Mouse (Mus musculus): ENCODE measurements at regions not wholly inside any gene's neighbourhood (a gene's known extent, or its start where the extent isn't known, plus 50 kb on each side); places are given as distances from the start of the nearest gene placed in this dataset.
A peak's percentile ranks its signal among the peaks of the same experiment; 100 is the strongest.

GRCm38 (mm10) chr7:115373781-115374533, 630.5 kb downstream of the Insc start:
- Histone ChIP-seq H3K27me3 (ENCODE audit: control insufficient read depth, insufficient read depth, low read length, poor library complexity, severe bottlenecking) (no peaks in the 10 kb centered on the region; the same call in 1 of the 2 replicates), H3K4me3 (ENCODE audit: low read depth, low read length) (no peak overlapping the region), H3K9me3 (replicated peaks; ENCODE audit: control insufficient read depth, insufficient read depth, low read length, poor library complexity, severe bottlenecking) (no peaks in the 10 kb centered on the region), H3K4me1 (ENCODE audit: control insufficient read depth, insufficient read depth, low read length) (no peaks in the 10 kb centered on the region), H3K27ac (ENCODE audit: insufficient read depth, low read length) (no peak overlapping the region), H3K9ac (ENCODE audit: low read depth, poor library complexity, severe bottlenecking) (no peak overlapping the region), H3K36me3 (ENCODE audit: control insufficient read depth, insufficient read depth, low read length, poor library complexity, severe bottlenecking) (no peaks in the 10 kb centered on the region)
- TF ChIP-seq POLR2A (IDR thresholded peaks at IDR 0.05; ENCODE audit: insufficient read depth, low read length) (no peak), EP300 (IDR thresholded peaks at IDR 0.05; ENCODE audit: insufficient read depth, low read depth, low read length) (no peak), CTCF (IDR thresholded peaks at IDR 0.05; ENCODE audit: low read depth, low read length) (no peak)

GRCm38 (mm10) chr7:115376067-115376466, 632.6 kb downstream of the Insc start:
- Histone ChIP-seq H3K9me3 (replicated peaks; ENCODE audit: control insufficient read depth, insufficient read depth, low read length, poor library complexity, severe bottlenecking) (no peaks in the 10 kb centered on the region), H3K9ac (ENCODE audit: low read depth, poor library complexity, severe bottlenecking) (no peak overlapping the region), H3K4me3 (ENCODE audit: low read depth, low read length) (no peak overlapping the region), H3K27ac (ENCODE audit: insufficient read depth, low read length) (no peak overlapping the region), H3K36me3 (ENCODE audit: control insufficient read depth, insufficient read depth, low read length, poor library complexity, severe bottlenecking) (no peaks in the 10 kb centered on the region), H3K4me1 (ENCODE audit: control insufficient read depth, insufficient read depth, low read length) (no peaks in the 10 kb centered on the region), H3K27me3 (ENCODE audit: control insufficient read depth, insufficient read depth, low read length, poor library complexity, severe bottlenecking) (no peaks in the 10 kb centered on the region; the same call in 1 of the 2 replicates)
- TF ChIP-seq POLR2A (IDR thresholded peaks at IDR 0.05; ENCODE audit: insufficient read depth, low read length): no peak
- no peak for TF ChIP-seq EP300 (IDR thresholded peaks at IDR 0.05; ENCODE audit: insufficient read depth, low read depth, low read length)
- TF ChIP-seq CTCF (IDR thresholded peaks at IDR 0.05; ENCODE audit: low read depth, low read length): no peak

DNA sequence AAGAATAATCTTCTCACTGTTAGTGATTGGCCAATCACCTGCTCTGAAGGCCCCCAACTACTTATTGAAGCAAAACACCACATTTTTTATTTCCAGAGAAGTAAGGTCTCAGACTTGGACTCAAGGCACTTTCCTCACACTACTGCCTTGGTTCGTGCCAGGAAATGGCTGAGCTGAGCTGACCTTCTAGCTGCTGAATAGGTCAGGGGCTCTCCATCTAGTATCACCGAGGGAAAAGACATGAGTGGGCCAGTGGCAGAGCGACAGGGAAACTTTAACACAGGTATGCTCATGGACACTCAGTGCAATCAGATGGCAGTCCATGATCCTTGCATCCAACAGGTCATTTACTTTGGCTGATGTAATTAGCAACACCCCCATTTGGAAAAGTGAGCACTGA, 635.3 kb downstream of the Insc start:
- H3K9me3 ChIP-seq (replicated peaks; ENCODE audit: control insufficient read depth, insufficient read depth, low read length, poor library complexity, severe bottlenecking): no peaks in the 10 kb centered on the region; the same call in 1 of the 2 replicates

GRCm38 (mm10) chr7:115379600-115379999, 636.1 kb downstream of the Insc start:
- Histone ChIP-seq H3K27ac (ENCODE audit: insufficient read depth, low read length) (no peak overlapping the region), H3K9ac (ENCODE audit: low read depth, poor library complexity, severe bottlenecking) (no peak overlapping the region)

More for the DNA sequence above, 635.3 kb downstream of the Insc start:
- H3K36me3 ChIP-seq (ENCODE audit: control insufficient read depth, insufficient read depth, low read length, poor library complexity, severe bottlenecking): no peaks in the 10 kb centered on the region
- no peak for TF ChIP-seq CTCF (IDR thresholded peaks at IDR 0.05; ENCODE audit: low read depth, low read length)
- no peak for TF ChIP-seq POLR2A (IDR thresholded peaks at IDR 0.05; ENCODE audit: insufficient read depth, low read length)
- no peak for TF ChIP-seq EP300 (IDR thresholded peaks at IDR 0.05; ENCODE audit: insufficient read depth, low read depth, low read length)
- H3K9ac ChIP-seq (ENCODE audit: low read depth, poor library complexity, severe bottlenecking): no peak overlapping the region
- no peaks in the 10 kb centered on the region for H3K4me1 ChIP-seq (ENCODE audit: control insufficient read depth, insufficient read depth, low read length)
- H3K27ac ChIP-seq (ENCODE audit: insufficient read depth, low read length): no peak overlapping the region
- H3K27me3 ChIP-seq (ENCODE audit: control insufficient read depth, insufficient read depth, low read length, poor library complexity, severe bottlenecking): no peaks in the 10 kb centered on the region; the same call in 1 of the 2 replicates
- no peak overlapping the region for H3K4me3 ChIP-seq (ENCODE audit: low read depth, low read length)

DNA sequence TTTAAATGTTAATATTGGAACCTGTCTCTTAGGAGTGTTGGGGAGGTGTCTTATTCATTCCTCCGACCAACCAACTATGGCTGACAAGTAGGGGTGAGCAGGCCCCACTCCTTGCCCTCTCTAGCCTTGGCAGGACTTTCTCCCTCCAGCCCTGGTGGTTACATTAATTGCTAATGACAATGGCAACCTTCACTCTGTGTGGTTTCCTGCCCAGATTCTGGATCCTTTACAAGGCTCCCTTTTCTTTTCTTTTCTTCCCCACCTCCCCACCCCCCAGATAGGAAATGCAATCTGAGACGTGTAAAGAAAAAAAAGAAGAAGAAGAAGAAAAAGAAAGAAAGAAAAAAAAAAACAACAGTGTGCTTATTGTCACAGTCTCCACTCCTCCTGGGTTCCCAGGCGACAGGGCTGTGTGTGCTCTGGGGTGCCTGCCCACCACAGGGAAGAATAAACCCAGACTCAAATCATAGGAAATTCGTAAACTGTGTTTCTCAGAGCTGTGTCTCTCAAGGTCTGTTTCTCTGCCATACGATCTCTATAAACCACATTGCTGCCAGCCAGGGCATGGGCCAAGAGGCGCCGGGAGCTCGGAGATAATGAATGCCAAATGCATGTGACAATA, 637.6 kb downstream of the Insc start:
- Histone ChIP-seq H3K9ac (ENCODE audit: low read depth, poor library complexity, severe bottlenecking) (no peak overlapping the region), H3K9me3 (replicated peaks; ENCODE audit: control insufficient read depth, insufficient read depth, low read length, poor library complexity, severe bottlenecking) (no peaks in the 10 kb centered on the region; the same call in 1 of the 2 replicates), H3K27ac (ENCODE audit: insufficient read depth, low read length) (no peak overlapping the region), H3K36me3 (ENCODE audit: control insufficient read depth, insufficient read depth, low read length, poor library complexity, severe bottlenecking) (no peaks in the 10 kb centered on the region), H3K4me1 (ENCODE audit: control insufficient read depth, insufficient read depth, low read length) (no peaks in the 10 kb centered on the region), H3K27me3 (ENCODE audit: control insufficient read depth, insufficient read depth, low read length, poor library complexity, severe bottlenecking) (no peaks in the 10 kb centered on the region; the same call in 1 of the 2 replicates), H3K4me3 (ENCODE audit: low read depth, low read length) (no peak overlapping the region)
- TF ChIP-seq EP300 (IDR thresholded peaks at IDR 0.05; ENCODE audit: insufficient read depth, low read depth, low read length): no peak
- TF ChIP-seq CTCF (IDR thresholded peaks at IDR 0.05; ENCODE audit: low read depth, low read length): no peak
- TF ChIP-seq POLR2A (IDR thresholded peaks at IDR 0.05; ENCODE audit: insufficient read depth, low read length): no peak

More at GRCm38 (mm10) chr7:115379600-115379999, 636.1 kb downstream of the Insc start:
- Histone ChIP-seq H3K4me1 (ENCODE audit: control insufficient read depth, insufficient read depth, low read length) (no peaks in the 10 kb centered on the region), H3K27me3 (ENCODE audit: control insufficient read depth, insufficient read depth, low read length, poor library complexity, severe bottlenecking) (no peaks in the 10 kb centered on the region; the same call in 1 of the 2 replicates), H3K9me3 (replicated peaks; ENCODE audit: control insufficient read depth, insufficient read depth, low read length, poor library complexity, severe bottlenecking) (no peaks in the 10 kb centered on the region; the same call in 1 of the 2 replicates), H3K36me3 (ENCODE audit: control insufficient read depth, insufficient read depth, low read length, poor library complexity, severe bottlenecking) (no peaks in the 10 kb centered on the region), H3K4me3 (ENCODE audit: low read depth, low read length) (no peak overlapping the region)
- TF ChIP-seq EP300 (IDR thresholded peaks at IDR 0.05; ENCODE audit: insufficient read depth, low read depth, low read length) (no peak), POLR2A (IDR thresholded peaks at IDR 0.05; ENCODE audit: insufficient read depth, low read length) (no peak), CTCF (IDR thresholded peaks at IDR 0.05; ENCODE audit: low read depth, low read length) (no peak)

- no peaks in the 10 kb centered on the region; the same call in 1 of the 2 replicates for H3K9me3 ChIP-seq (replicated peaks; ENCODE audit: control insufficient read depth, insufficient read depth, low read length, poor library complexity, severe bottlenecking)
- no peak overlapping the region for H3K9ac ChIP-seq (ENCODE audit: low read depth, poor library complexity, severe bottlenecking)
- no peaks in the 10 kb centered on the region for H3K36me3 ChIP-seq (ENCODE audit: control insufficient read depth, insufficient read depth, low read length, poor library complexity, severe bottlenecking)
- H3K27me3 ChIP-seq (ENCODE audit: control insufficient read depth, insufficient read depth, low read length, poor library complexity, severe bottlenecking): no peaks in the 10 kb centered on the region; the same call in 1 of the 2 replicates
- TF ChIP-seq EP300 (IDR thresholded peaks at IDR 0.05; ENCODE audit: insufficient read depth, low read depth, low read length) (0 out of 2 replicates have a peak, but pooled peaks have one; percentile 5), POLR2A (IDR thresholded peaks at IDR 0.05; ENCODE audit: insufficient read depth, low read length) (no peak)
- H3K27ac ChIP-seq (ENCODE audit: insufficient read depth, low read length): no peak overlapping the region
- H3K4me3 ChIP-seq (ENCODE audit: low read depth, low read length): no peak overlapping the region
- no peaks in the 10 kb centered on the region for H3K4me1 ChIP-seq (ENCODE audit: control insufficient read depth, insufficient read depth, low read length)
Measured at GRCm38 (mm10) chr7:115382876-115383275, 639.4 kb downstream of the Insc start.

All from ES-Bruce4 (cell line).